Mouse (Mus musculus) urinary bladder, postnatal 14 days (tissue): ENCODE results near the gene Bspry.

Experiments
- DNase-seq: peaks from one replicate; pipeline ENCODE4 v3.0.0; 2021; ENCODE audit warnings: low spot score

The Bspry gene

DNA sequence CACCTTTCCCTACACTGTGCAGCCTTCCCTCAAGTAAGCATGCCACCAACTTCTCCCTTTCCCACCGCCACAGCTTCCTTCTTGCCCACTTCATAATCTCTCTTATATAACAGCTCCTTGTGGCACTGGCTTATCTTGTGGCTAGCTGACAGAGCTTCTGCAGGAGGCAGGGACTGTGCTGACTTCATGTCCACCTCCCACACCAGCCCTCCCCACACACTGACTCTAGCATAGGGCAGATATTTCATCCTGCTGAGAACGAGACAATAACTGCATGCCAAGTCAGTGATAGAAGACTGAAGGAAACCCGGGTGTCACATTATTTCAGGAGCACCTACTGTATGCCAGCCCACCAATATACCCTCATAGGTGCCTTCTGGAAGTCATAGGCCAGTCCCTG is 35.6 kb downstream of the Bspry start:
- no peak for DNase-seq

GRCm38 (mm10) chr4:62516079-62516478 is 36.2 kb downstream of the Bspry start:
- DNase-seq: no peak

DNA sequence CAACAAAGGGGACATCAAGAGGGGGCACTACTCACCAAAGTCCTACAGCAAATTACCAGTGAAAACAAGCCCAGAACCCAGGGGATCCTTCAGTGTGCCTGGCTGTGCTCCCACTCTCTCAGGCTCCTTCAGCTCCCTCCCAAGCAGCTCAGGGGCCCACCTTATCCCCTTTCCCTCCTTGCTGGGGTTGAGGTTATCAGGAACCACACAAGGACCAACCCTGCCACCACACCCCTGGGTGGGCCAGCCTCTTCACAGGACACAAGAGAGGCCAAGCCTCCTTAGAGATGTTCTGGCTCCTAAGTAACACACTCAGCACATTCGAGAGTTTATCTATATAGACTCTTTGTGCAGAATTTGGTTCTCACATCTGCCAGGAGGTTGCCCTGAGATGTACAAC is 36.7 kb downstream of the Bspry start:
- no peak for DNase-seq

DNA sequence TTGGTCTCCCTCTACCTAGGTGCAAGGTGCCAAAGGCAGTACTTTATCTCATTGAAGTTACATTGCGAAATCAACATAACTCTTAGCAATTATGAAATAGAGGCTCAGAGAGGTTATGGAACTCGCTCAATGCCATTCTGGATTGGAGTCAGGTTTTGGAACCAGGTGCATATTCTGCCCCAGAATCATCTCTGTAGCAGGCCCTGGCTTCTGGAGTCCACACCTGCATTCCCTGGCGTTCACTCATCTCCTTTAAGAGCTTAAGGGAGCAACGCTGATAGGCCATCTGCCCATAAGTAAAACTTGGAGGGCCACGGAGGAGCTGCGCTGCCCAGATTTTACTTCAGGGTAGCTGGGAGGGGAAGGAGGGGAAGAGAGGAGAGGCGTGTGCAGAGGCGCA is 37.2 kb downstream of the Bspry start:
- no peak for DNase-seq

- no peak for DNase-seq
Measured at GRCm38 (mm10) chr4:62517538-62518415, 37.9 kb downstream of the Bspry start.

- DNase-seq: peak; percentile 42
Measured at GRCm38 (mm10) chr4:62518416-62519121, 38.7 kb downstream of the Bspry start.

DNA sequence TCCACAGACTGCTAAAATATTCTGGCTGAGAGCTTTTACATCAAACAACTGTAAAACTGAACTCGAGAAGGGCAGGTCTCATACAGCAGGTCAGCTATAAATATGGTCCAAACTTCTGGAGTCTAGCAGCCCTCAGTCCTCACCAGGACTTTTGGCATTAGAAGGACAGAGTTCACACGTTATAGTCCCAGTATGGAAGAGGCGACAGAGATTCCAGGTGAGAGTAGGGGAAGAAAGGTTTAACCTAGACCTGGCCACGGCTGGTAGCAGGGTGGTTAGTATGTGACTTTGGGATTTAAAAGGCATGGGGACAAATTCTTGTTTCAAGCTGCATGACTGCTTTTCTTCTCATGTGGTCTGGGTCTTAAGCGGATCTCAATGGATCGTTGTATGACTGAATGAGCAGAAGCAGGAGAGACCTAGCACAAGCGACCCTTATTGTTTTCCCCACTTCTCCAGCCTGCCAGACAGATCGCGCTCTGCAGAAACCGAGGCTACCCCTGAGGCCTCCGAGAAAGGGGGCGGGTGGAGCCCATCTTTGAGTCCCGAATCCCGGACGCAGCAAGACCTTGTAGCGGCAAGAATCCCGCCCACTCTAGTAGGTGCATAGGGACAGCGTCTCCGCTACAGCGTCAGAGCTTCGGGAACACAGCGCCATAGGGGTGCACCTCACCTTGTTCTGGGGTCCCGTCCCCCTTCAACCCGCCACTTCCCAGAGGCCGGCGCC is 39.4 kb downstream of the Bspry start:
- no peak for DNase-seq

GRCm38 (mm10) chr4:62519849-62520233 is 40.0 kb downstream of the Bspry start, which contains the start of gene Alad:
Gene Alad (minus strand): TSS chr4:62519918.
- peak; percentile 91 for DNase-seq

DNA sequence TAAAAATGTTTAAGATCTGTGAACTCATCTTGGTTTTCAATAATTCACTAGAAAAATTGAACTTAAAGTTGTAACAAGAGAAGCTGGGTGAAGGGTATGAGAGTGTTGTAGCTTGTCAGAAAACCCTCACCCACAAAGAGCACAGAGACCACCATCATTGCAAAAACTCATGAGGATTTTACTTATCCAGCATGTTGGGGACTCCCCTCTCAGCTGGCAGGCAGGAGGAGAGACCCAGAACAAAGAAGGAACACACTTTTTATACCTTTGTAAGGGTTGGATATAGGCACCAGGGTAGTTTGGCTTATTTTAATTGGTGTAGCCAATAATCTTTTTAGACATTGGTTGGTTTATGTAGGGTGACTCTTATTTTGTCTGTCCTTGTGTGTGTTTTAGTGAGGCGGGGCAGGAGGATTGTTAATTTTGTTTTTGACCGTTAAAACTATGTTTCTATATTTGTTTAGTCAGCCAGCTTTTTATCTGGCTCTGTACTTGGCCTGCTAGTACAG is 41.1 kb downstream of the Bspry start:
- DNase-seq: no peak

GRCm38 (mm10) chr4:62524651-62525488 is 45.0 kb downstream of the Bspry start, which contains the start of the genes Pole3 and 4933430I17Rik:
Gene Pole3 (minus strand): TSS chr4:62525068.
Gene 4933430I17Rik (plus strand): TSS chr4:62525369.
- peak; percentile 99 for DNase-seq

DNA sequence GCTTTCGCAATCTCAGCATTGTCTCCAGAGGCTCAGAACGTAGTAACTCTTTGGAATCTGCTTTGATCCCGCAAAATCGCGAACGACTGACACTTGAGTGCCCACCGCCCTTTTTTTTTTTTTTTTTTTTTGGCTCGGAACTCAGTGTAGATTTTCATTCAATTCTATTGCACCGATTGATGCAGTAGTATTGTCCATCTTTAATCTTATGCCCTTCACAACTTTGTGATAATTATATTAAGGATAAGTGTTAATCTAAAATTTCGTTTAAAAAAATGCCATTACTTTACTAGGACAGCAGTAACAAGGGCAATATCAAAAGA is 45.6 kb downstream of the Bspry start:
- DNase-seq: no peak

- DNase-seq: no peak
Measured at GRCm38 (mm10) chr4:62526256-62526655, 46.4 kb downstream of the Bspry start.

GRCm38 (mm10) chr4:62527655-62528054 is 47.8 kb downstream of the Bspry start:
- no peak for DNase-seq

GRCm38 (mm10) chr4:62533729-62534128 is 53.9 kb downstream of the Bspry start:
- DNase-seq: no peak

DNA sequence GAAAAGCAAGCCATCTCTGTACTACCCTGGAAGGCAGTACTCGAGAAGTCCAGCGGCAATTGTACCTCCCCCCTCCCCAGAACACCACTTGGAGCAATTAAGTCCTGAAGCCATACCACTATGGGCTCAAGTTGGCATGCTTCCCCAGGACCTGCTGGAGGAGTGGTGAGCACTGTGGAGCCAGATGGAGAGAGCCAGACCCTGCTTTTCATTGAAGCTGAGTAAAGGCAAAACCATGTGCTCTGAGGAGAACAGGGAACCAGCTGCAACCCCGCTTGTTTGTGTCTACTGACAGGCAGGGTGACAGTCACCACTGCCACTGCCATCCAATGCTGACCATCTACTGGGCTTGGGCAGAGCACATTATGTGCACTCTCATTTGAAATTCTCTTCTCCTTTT is 61.9 kb downstream of the Bspry start:
- no peak for DNase-seq

GRCm38 (mm10) chr4:62543782-62544181 is 63.9 kb downstream of the Bspry start:
- DNase-seq: no peak

- DNase-seq: no peak
Measured at GRCm38 (mm10) chr4:62544801-62545200, 64.9 kb downstream of the Bspry start.
